Comparison of ENCODE assay signal across 17 mouse cellular contexts in genomic region chr14:101853207-101853606, GRCm38 (mm10).
"Had no signal": no experiment of that assay in that cellular context is flagged by ENCODE, and none has a peak within 500 bp of the region (broad histone marks: within the 10 kb centered on the region; RNA-seq: fewer than 3 reads in every experiment).

No protein-coding gene starts in this region.

- H3K27me3 ChIP-seq: kidney, embryonic 15.5 days; limb, embryonic 12.5 days; limb, embryonic 15.5 days; liver, embryonic 13.5 days; neural tube, embryonic 13.5 days; stomach, embryonic 15.5 days had no signal

- DNase-seq: left cerebral cortex, postnatal 4 days; liver, embryonic 13.5 days; lung, adult 2 months; lung, postnatal 14 days; lung, postnatal 4 days; midbrain, embryonic 14.5 days; retina, postnatal 1 day; right cerebral cortex, postnatal 25 days; spleen, adult 18-20 months; thymus, adult 18-20 months; thymus, postnatal 36 days had no signal

- H3K4me1 ChIP-seq: limb, embryonic 15.5 days; neural tube, embryonic 13.5 days had no signal

- H3K36me3 ChIP-seq: kidney, embryonic 15.5 days; limb, embryonic 12.5 days; limb, embryonic 15.5 days; liver, embryonic 13.5 days; neural tube, embryonic 13.5 days; stomach, embryonic 15.5 days had no signal

- H3K4me3 ChIP-seq: kidney, embryonic 15.5 days; limb, embryonic 12.5 days; limb, embryonic 15.5 days; liver, embryonic 13.5 days; neural tube, embryonic 13.5 days; stomach, embryonic 15.5 days had no signal

- H3K9me3 ChIP-seq: kidney, embryonic 15.5 days; limb, embryonic 12.5 days; limb, embryonic 15.5 days; liver, embryonic 13.5 days; neural tube, embryonic 13.5 days; stomach, embryonic 15.5 days had no signal

- H3K9ac ChIP-seq: kidney, embryonic 15.5 days; limb, embryonic 12.5 days; limb, embryonic 15.5 days; liver, embryonic 13.5 days; neural tube, embryonic 13.5 days; stomach, embryonic 15.5 days had no signal

- H3K4me2 ChIP-seq: kidney, embryonic 15.5 days; limb, embryonic 12.5 days; limb, embryonic 15.5 days; liver, embryonic 13.5 days; midbrain, embryonic 11.5 days; neural tube, embryonic 13.5 days; stomach, embryonic 15.5 days had no signal

- H3K27ac ChIP-seq: limb, embryonic 12.5 days; limb, embryonic 15.5 days; liver, embryonic 13.5 days; neural tube, embryonic 13.5 days had no signal
